Mouse (Mus musculus) ovary, adult 2 months (tissue): ENCODE measurements around the gene Bpnt1. TPM values are rescaled to one million over a fixed set of nuclear protein-coding genes. Genes with fewer than 3 reads are reported as not detected.

Source experiments
- polyA plus RNA-seq: library from polyadenylated mRNA; depleted of rRNA; stranded (reverse); fragments of >200 nt; gene quantifications from 2 replicates; pipeline ENCODE4 v1.2.3, GENCODE M21; 2012; rRNA removed

Gene Bpnt1
- 47.4 and 62.2 TPM in 2 replicates for polyA plus RNA-seq

DNA sequence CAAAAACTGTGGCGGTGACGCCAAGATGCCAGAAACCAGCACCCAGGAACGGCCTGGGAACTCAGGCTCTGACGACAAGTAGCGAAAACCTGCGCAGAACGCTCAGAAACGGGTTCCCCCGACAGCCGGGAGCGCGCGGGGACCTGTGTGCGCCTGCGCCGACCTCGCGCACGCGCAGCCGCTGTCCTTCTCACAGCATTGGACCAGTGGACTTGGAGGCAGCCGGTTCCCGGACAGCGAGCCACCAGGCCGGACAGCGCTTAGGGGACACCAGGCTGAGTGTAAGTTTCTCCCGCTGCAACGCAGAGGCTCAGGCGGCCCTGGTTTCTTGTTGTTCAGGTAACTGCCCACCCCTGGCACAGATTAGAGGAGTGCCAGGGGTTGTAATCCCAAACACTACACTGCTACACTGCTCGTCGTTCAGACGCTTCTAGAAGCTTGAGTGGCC, at the start of gene Bpnt1:
Gene Bpnt1, plus strand, starts transcription at position 167 of the 448 bp plus-strand sequence.

DNA sequence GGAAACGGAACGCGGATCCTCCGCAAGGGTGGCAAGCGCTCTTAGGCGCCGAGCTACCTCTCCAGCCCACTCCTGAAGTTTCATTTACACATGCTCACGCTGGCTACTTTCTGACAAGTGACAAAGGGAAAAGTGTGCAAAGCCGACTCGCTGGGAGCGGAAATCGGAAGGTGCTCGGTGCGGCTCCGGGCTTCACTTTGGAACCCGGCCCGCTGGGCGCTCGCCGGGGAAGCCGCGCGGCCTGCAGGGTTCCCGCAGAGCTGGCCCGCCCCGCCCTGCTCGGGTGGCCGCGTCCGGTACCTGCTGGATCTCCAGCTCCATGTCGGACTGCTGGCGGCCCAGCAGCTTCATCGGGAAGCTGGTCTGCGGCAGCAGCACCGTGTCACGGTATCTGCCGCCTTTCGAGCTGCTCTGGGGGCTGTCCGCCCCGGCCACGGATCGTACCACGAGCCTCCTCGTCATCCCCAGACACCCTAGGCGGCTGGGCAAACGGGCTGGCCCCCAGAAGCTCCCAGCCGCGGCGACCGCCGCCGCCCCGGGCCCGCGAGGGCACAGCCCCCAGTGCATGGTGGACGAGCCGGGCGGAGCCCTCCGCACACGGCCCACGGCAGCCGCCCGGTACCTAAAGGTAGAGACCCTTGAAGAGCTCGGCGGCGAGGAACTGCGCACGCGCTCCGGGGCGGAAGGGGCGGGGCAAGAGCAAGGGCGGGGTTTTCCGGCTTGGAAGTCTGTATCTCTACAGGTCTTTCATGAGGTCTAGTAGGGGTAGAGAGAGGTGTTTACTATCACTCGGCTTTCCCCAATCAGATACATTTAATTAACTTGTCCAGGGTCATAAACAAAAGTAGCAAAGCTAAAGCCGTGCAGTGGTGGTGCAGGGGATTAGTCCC, 3.0 kb upstream of the Bpnt1 start, which contains the start of gene Iars2:
Gene Iars2, minus strand, starts transcription at position 676 of the 890 bp plus-strand sequence.

DNA sequence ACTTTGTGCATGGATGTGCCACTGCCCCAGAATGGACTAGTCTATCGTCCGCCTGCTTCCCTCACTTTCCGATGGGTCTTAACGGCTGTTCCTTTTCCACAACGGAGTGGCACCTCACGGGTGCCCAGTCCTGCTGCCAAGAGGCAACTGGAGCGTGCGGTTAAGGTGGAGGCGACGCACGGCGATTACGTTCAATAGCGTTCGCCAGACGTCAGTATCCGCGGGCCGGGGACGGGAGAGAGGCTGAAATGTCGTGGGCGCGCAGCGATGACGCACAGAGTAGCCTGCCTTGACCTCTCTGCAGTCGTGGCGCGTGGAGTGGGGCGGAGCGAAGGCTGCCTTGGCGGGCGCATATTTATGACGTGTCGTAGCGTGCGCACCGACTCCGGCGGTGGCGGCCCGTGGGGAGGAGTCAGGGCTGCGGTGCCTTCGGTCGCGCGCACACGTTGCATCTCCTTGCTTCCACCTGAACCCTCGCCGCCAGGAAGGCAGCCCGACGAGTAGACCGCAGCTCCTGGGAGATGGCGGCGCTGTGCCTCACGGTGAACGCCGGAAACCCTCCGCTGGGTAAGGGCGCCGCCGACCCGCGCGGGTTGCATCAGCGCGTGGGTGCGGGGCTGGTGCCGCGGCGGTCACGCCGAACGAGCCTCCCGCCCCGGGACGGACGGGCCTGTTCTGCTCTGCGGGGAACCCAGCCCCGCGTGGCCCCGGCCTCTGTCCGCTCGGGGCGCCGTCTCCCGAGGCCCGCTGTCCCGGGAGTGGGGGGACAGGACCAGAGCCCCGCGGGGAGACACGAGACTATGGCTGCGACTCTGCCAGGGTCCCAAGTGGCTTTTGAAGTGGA, 30.9 kb downstream of the Bpnt1 start, which contains the start of gene Eprs:
Gene Eprs, plus strand, starts transcription at position 368 of the 844 bp plus-strand sequence.

Other genes starting within 250 kb of the Bpnt1 start
- gene Rab3gap2, start 128.0 kb upstream of the Bpnt1 start, polyA plus RNA-seq = 17.7 and 21.2 TPM in 2 replicates
- gene Iars2, start 2.8 kb upstream of the Bpnt1 start, polyA plus RNA-seq = 30.2 and 44.2 TPM in 2 replicates
- gene Eprs, start 30.9 kb downstream of the Bpnt1 start, polyA plus RNA-seq = 7.3 and 9.0 TPM in 2 replicates
- 0.05 and 0.08 TPM in 2 replicates for gene Slc30a10, start 122.7 kb downstream of the Bpnt1 start, polyA plus RNA-seq